In genomic region chr2:132010781-132011180, GRCm38 (mm10) we compare ENCODE assay signal across 24 mouse cellular contexts.
"Had no signal": no experiment of that assay in that cellular context is flagged by ENCODE, and none has a peak within 500 bp of the region (broad histone marks: within the 10 kb centered on the region; RNA-seq: fewer than 3 reads in every experiment).

No protein-coding gene starts in this region.

- H3K4me2 ChIP-seq: heart, embryonic 12.5 days; hindbrain, embryonic 12.5 days; hindbrain, embryonic 14.5 days; intestine, embryonic 15.5 days; limb, embryonic 12.5 days; liver, embryonic 11.5 days had no signal

- H3K27ac ChIP-seq: heart, adult 2 months; heart, embryonic 10.5 days; hindbrain, embryonic 10.5 days; hindbrain, embryonic 12.5 days; hindbrain, embryonic 14.5 days; intestine, embryonic 15.5 days; layer of hippocampus, adult 2 months; left cerebral cortex, adult 2 months; limb, embryonic 10.5 days; limb, embryonic 12.5 days had no signal

- H3K27me3 ChIP-seq: heart, embryonic 12.5 days; hindbrain, embryonic 12.5 days; intestine, embryonic 15.5 days; limb, embryonic 12.5 days had no signal

- H3K4me3 ChIP-seq: heart, adult 2 months; heart, embryonic 10.5 days; heart, embryonic 12.5 days; hindbrain, embryonic 10.5 days; hindbrain, embryonic 12.5 days; intestine, embryonic 15.5 days; layer of hippocampus, adult 2 months; left cerebral cortex, adult 2 months; limb, embryonic 10.5 days; limb, embryonic 12.5 days had no signal

- H3K9me3 ChIP-seq: heart, embryonic 10.5 days; heart, embryonic 12.5 days; hindbrain, embryonic 10.5 days; hindbrain, embryonic 12.5 days; intestine, embryonic 15.5 days; limb, embryonic 10.5 days; limb, embryonic 12.5 days had no signal

- DNase-seq: gastrocnemius, postnatal 14 days; gastrocnemius, postnatal 36 days; heart, adult 2 months; heart, postnatal 10 days; heart, postnatal 4 days; kidney, adult 18-20 months; kidney, adult 8-10 months; kidney, postnatal 10 days; kidney, postnatal 4 days; liver had no signal

- H3K36me3 ChIP-seq: heart, embryonic 10.5 days; heart, embryonic 12.5 days; limb, embryonic 10.5 days; limb, embryonic 12.5 days had no signal

- ATAC-seq: hindbrain, embryonic 16.5 days; inflammation-experienced regulatory T-cells, adult 6 months; intestine, embryonic 15.5 days; intestine, postnatal 0 days had no signal

- H3K9ac ChIP-seq: heart, embryonic 12.5 days; hindbrain, embryonic 12.5 days; hindbrain, embryonic 14.5 days; intestine, embryonic 15.5 days; limb, embryonic 12.5 days had no signal
